Comparison of ENCODE assay signal across 24 mouse cellular contexts in genomic region chr2:121440834-121441605, GRCm38 (mm10). TPM values are rescaled to one million over a fixed set of nuclear protein-coding genes. Genes with fewer than 3 reads are reported as not detected.
DNase-seq lines count a peak whose midpoint lies in the region; ATAC-seq and TF ChIP-seq lines count a peak whose summit lies in the region.
"Had no signal": no experiment of that assay in that cellular context is flagged by ENCODE, and none has a peak within 500 bp of the region (broad histone marks: within the 10 kb centered on the region; RNA-seq: fewer than 3 reads in every experiment).

No protein-coding gene starts in this region.

- H3K4me3 ChIP-seq in heart, embryonic 15.5 days, result no peak overlapping the region
- H3K4me3 ChIP-seq in heart, embryonic 11.5 days (ENCODE audit: low read depth, low read length), result no peak overlapping the region
- no peak overlapping the region for H3K4me3 ChIP-seq in liver, adult 2 months (ENCODE audit: insufficient read depth, low read depth, low read length)
- peak overlapping the region; percentile 67; the same call in 1 of the 2 replicates for H3K4me3 ChIP-seq in embryonic facial prominence, embryonic 10.5 days
- no peak overlapping the region for H3K4me3 ChIP-seq in limb, embryonic 13.5 days
- H3K4me3 ChIP-seq in hindbrain, postnatal 0 days (ENCODE audit: low read length), result no peak overlapping the region

- 50% methylated on average over 5 of the region's 5 CpGs for WGBS in heart, embryonic 15.5 days
- WGBS in heart, embryonic 11.5 days (ENCODE audit: insufficient replicate concordance), result 45% methylated on average over 5 of the region's 5 CpGs
- 46% methylated on average over 5 of the region's 5 CpGs for WGBS in liver, adult 2 months
- WGBS in embryonic facial prominence, embryonic 10.5 days, result 58% methylated on average over 5 of the region's 5 CpGs
- WGBS in limb, embryonic 13.5 days, result 58% methylated on average over 5 of the region's 5 CpGs
- 66% methylated on average over 5 of the region's 5 CpGs for WGBS in hindbrain, postnatal 0 days

- 0 out of 2 replicates have a peak, but pooled peaks cover 4% of the 10 kb centered on the region for H3K27me3 ChIP-seq in heart, embryonic 15.5 days
- H3K27me3 ChIP-seq in heart, embryonic 11.5 days (ENCODE audit: control insufficient read depth, insufficient read depth, low read length), result no peaks in the 10 kb centered on the region
- H3K27me3 ChIP-seq in liver, adult 2 months (ENCODE audit: control insufficient read depth, insufficient read depth, low read length), result no peaks in the 10 kb centered on the region
- peaks cover 24% of the 10 kb centered on the region for H3K27me3 ChIP-seq in embryonic facial prominence, embryonic 10.5 days (replicated peaks; ENCODE audit: low read depth, poor library complexity, severe bottlenecking)
- H3K27me3 ChIP-seq in limb, embryonic 13.5 days, result peaks cover 14% of the 10 kb centered on the region; the same call in 1 of the 2 replicates
- no peaks in the 10 kb centered on the region for H3K27me3 ChIP-seq in hindbrain, postnatal 0 days (ENCODE audit: insufficient read depth, low read length)
- H3K27me3 ChIP-seq: Patski had no signal

- no peak for TF ChIP-seq POLR2A in liver, adult 2 months (IDR thresholded peaks at IDR 0.05; ENCODE audit: extremely low read depth, insufficient read depth, low read length)

- DNase-seq in liver, adult 2 months (ENCODE audit: extremely low read depth, low read depth, low spot score), result peak; percentile 71
- DNase-seq in liver, result no peak
- DNase-seq in embryonic facial prominence, embryonic 10.5 days (ENCODE audit: low spot score), result no peak
- no peak for DNase-seq in hindbrain, postnatal 0 days (ENCODE audit: low spot score)
- DNase-seq: cerebellum, adult 11-12 months; cerebellum, adult 9-10 months; cerebellum, postnatal 36 days; gastrocnemius, postnatal 36 days; heart, adult 18-20 months; heart, postnatal 10 days had no signal

- peaks cover 33% of the 10 kb centered on the region for H3K36me3 ChIP-seq in heart, embryonic 15.5 days
- H3K36me3 ChIP-seq in heart, embryonic 11.5 days (ENCODE audit: control insufficient read depth, insufficient read depth, low read length), result peaks cover 17% of the 10 kb centered on the region
- H3K36me3 ChIP-seq in liver, adult 2 months (ENCODE audit: control insufficient read depth, insufficient read depth, low read length), result peaks cover 27% of the 10 kb centered on the region
- peaks cover 41% of the 10 kb centered on the region for H3K36me3 ChIP-seq in embryonic facial prominence, embryonic 10.5 days (replicated peaks)
- peaks cover 37% of the 10 kb centered on the region for H3K36me3 ChIP-seq in limb, embryonic 13.5 days
- H3K36me3 ChIP-seq in hindbrain, postnatal 0 days (ENCODE audit: insufficient read depth, low read length), result peaks cover 15% of the 10 kb centered on the region

- peaks cover 16% of the 10 kb centered on the region for H3K4me1 ChIP-seq in heart, embryonic 15.5 days (replicated peaks)
- H3K4me1 ChIP-seq in heart, embryonic 11.5 days (ENCODE audit: control insufficient read depth, insufficient read depth, low read length), result peaks cover 8% of the 10 kb centered on the region
- H3K4me1 ChIP-seq in liver, adult 2 months (ENCODE audit: control insufficient read depth, insufficient read depth, low read length), result peaks cover 12% of the 10 kb centered on the region; the same call in 1 of the 2 replicates
- H3K4me1 ChIP-seq in embryonic facial prominence, embryonic 10.5 days, result peaks cover 19% of the 10 kb centered on the region
- peaks cover 19% of the 10 kb centered on the region for H3K4me1 ChIP-seq in limb, embryonic 13.5 days
- peaks cover 12% of the 10 kb centered on the region for H3K4me1 ChIP-seq in hindbrain, postnatal 0 days (ENCODE audit: insufficient read depth, low read length)

- no peaks in the 10 kb centered on the region for H3K79me2 ChIP-seq in liver, adult 2 months (ENCODE audit: control insufficient read depth, insufficient read depth, low read length)

- ATAC-seq in heart, embryonic 15.5 days (replicated peaks; ENCODE audit: insufficient number of reproducible peaks, insufficient read depth, low FRiP score, low read depth), result no peak
- no peak for ATAC-seq in heart, embryonic 11.5 days (replicated peaks; ENCODE audit: insufficient number of reproducible peaks, low FRiP score, low TSS enrichment)
- no peak for ATAC-seq in limb, embryonic 13.5 days (ENCODE audit: low FRiP score, low read depth)
- ATAC-seq in hindbrain, postnatal 0 days, result no peak
- ATAC-seq: activated CD4-positive, CD25-positive, alpha-beta regulatory T cell, adult 4 months; forebrain, embryonic 14.5 days; Patski had no signal

- H3K27ac ChIP-seq in heart, embryonic 15.5 days, result no peak overlapping the region
- H3K27ac ChIP-seq in heart, embryonic 11.5 days (ENCODE audit: low read depth, low read length), result no peak overlapping the region
- no peak overlapping the region for H3K27ac ChIP-seq in liver, adult 2 months (replicated peaks; ENCODE audit: insufficient read depth, low read depth, low read length)
- H3K27ac ChIP-seq in embryonic facial prominence, embryonic 10.5 days (replicated peaks), result no peak overlapping the region
- no peak overlapping the region for H3K27ac ChIP-seq in limb, embryonic 13.5 days
- H3K27ac ChIP-seq in hindbrain, postnatal 0 days, result no peak overlapping the region
- H3K27ac ChIP-seq: embryonic facial prominence, embryonic 15.5 days; forebrain, embryonic 10.5 days; heart, embryonic 13.5 days; hindbrain, embryonic 13.5 days had no signal

- H3K4me2 ChIP-seq in heart, embryonic 15.5 days, result 0 out of 2 replicates have a peak overlapping the region, but pooled peaks have one; percentile 87
- H3K4me2 ChIP-seq in heart, embryonic 11.5 days, result no peak overlapping the region
- peak overlapping the region; percentile 92; the same call in 1 of the 2 replicates for H3K4me2 ChIP-seq in limb, embryonic 13.5 days (replicated peaks)
- H3K4me2 ChIP-seq in hindbrain, postnatal 0 days (ENCODE audit: low read depth, low read length), result no peak overlapping the region

- no peak overlapping the region for H3K9ac ChIP-seq in heart, embryonic 15.5 days
- H3K9ac ChIP-seq in heart, embryonic 11.5 days (ENCODE audit: low read depth, low read length), result no peak overlapping the region
- H3K9ac ChIP-seq in liver, adult 2 months (ENCODE audit: low read depth, low read length), result no peak overlapping the region
- H3K9ac ChIP-seq in limb, embryonic 13.5 days, result no peak overlapping the region; the same call in 1 of the 2 replicates
- H3K9ac ChIP-seq in hindbrain, postnatal 0 days (replicated peaks; ENCODE audit: low read length), result no peak overlapping the region
- H3K9ac ChIP-seq: embryonic facial prominence, embryonic 15.5 days had no signal

- no peak for TF ChIP-seq CTCF in liver, adult 2 months (IDR thresholded peaks at IDR 0.05; ENCODE audit: low read depth, low read length)
- TF ChIP-seq CTCF in hindbrain, postnatal 0 days (IDR thresholded peaks at IDR 0.05; ENCODE audit: low read depth), result no peak

- H3K9me3 ChIP-seq in heart, embryonic 15.5 days (replicated peaks), result no peaks in the 10 kb centered on the region
- no peaks in the 10 kb centered on the region for H3K9me3 ChIP-seq in heart, embryonic 11.5 days (replicated peaks; ENCODE audit: control insufficient read depth, low read length)
- H3K9me3 ChIP-seq in embryonic facial prominence, embryonic 10.5 days, result no peaks in the 10 kb centered on the region
- H3K9me3 ChIP-seq in limb, embryonic 13.5 days, result no peaks in the 10 kb centered on the region
- no peaks in the 10 kb centered on the region for H3K9me3 ChIP-seq in hindbrain, postnatal 0 days (ENCODE audit: low read length)
- H3K9me3 ChIP-seq: embryonic facial prominence, embryonic 15.5 days; forebrain, embryonic 10.5 days; heart, embryonic 13.5 days; hindbrain, embryonic 13.5 days had no signal

RNA-seq across cellular contexts. Expression of gene Ell3, which starts 3.1 kb away (rescaled TPM):
- polyA plus RNA-seq in heart, embryonic 15.5 days (2015; fragmentation: Nextera tagmentation; extraction: Ambion mirVana), result 1.00 and 1.6 TPM in 2 replicates
- 1.6 and 2.4 TPM in 2 replicates for polyA plus RNA-seq in heart, embryonic 11.5 days (2014; fragmentation: Nextera tagmentation; extraction: Ambion mirVana)
- total RNA-seq in liver, adult 2 months (2014; rRNA removed), result 3.2 and 6.0 TPM in 2 replicates
- polyA plus RNA-seq in liver, adult 2 months (2012; rRNA removed), result 1.9 and 2.2 TPM in 2 replicates
- polyA plus RNA-seq in embryonic facial prominence, embryonic 10.5 days (2016; fragmentation: Nextera tagmentation; extraction: Ambion mirVana), result 8.0 and 12.0 TPM in 2 replicates
- polyA plus RNA-seq in limb, embryonic 13.5 days (2015; fragmentation: Nextera tagmentation; extraction: Ambion mirVana), result 9.8 TPM in 2 replicates
- 0.58 TPM in 1 of 2 replicates, not detected in the other for total RNA-seq in hindbrain, postnatal 0 days (2014; rRNA removed)
- polyA plus RNA-seq in hindbrain, postnatal 0 days (2015; fragmentation: Nextera tagmentation; extraction: Ambion mirVana), result 1.4 and 1.7 TPM in 2 replicates
- total RNA-seq: gastrocnemius, adult 8-10 months; gastrocnemius, postnatal 36 days; hematopoietic stem cell, adult 5-6 weeks had no signal
- polyA plus RNA-seq: erythroblast, embryonic 14.5 days had no signal

RNA-seq across cellular contexts. Expression of gene Serf2, which starts 8.0 kb away (rescaled TPM):
- polyA plus RNA-seq in heart, embryonic 15.5 days (2015; fragmentation: Nextera tagmentation; extraction: Ambion mirVana), result 466 and 549 TPM in 2 replicates
- polyA plus RNA-seq in heart, embryonic 11.5 days (2014; fragmentation: Nextera tagmentation; extraction: Ambion mirVana), result 603 and 608 TPM in 2 replicates
- 56.6 and 81.7 TPM in 2 replicates for total RNA-seq in liver, adult 2 months (2014; rRNA removed)
- 200 and 211 TPM in 2 replicates for polyA plus RNA-seq in liver, adult 2 months (2012; rRNA removed)
- polyA plus RNA-seq in embryonic facial prominence, embryonic 10.5 days (2016; fragmentation: Nextera tagmentation; extraction: Ambion mirVana), result 482 and 494 TPM in 2 replicates
- 513 and 546 TPM in 2 replicates for polyA plus RNA-seq in limb, embryonic 13.5 days (2015; fragmentation: Nextera tagmentation; extraction: Ambion mirVana)
- 420 and 667 TPM in 2 replicates for total RNA-seq in hindbrain, postnatal 0 days (2014; rRNA removed)
- polyA plus RNA-seq in hindbrain, postnatal 0 days (2015; fragmentation: Nextera tagmentation; extraction: Ambion mirVana), result 306 and 336 TPM in 2 replicates

RNA-seq across cellular contexts. Expression of gene Hypk, which starts 12.1 kb away (rescaled TPM):
- 85.3 and 101 TPM in 2 replicates for polyA plus RNA-seq in heart, embryonic 15.5 days (2015; fragmentation: Nextera tagmentation; extraction: Ambion mirVana)
- polyA plus RNA-seq in heart, embryonic 11.5 days (2014; fragmentation: Nextera tagmentation; extraction: Ambion mirVana), result 118 and 124 TPM in 2 replicates
- total RNA-seq in liver, adult 2 months (2014; rRNA removed), result 21.1 and 27.4 TPM in 2 replicates
- polyA plus RNA-seq in liver, adult 2 months (2012; rRNA removed), result 3.5 and 4.8 TPM in 2 replicates
- 143 and 146 TPM in 2 replicates for polyA plus RNA-seq in embryonic facial prominence, embryonic 10.5 days (2016; fragmentation: Nextera tagmentation; extraction: Ambion mirVana)
- polyA plus RNA-seq in limb, embryonic 13.5 days (2015; fragmentation: Nextera tagmentation; extraction: Ambion mirVana), result 132 and 133 TPM in 2 replicates
- 5.4 and 12.5 TPM in 2 replicates for total RNA-seq in hindbrain, postnatal 0 days (2014; rRNA removed)
- 110 and 119 TPM in 2 replicates for polyA plus RNA-seq in hindbrain, postnatal 0 days (2015; fragmentation: Nextera tagmentation; extraction: Ambion mirVana)

RNA-seq across cellular contexts. Expression of gene Serinc4, which starts 15.6 kb away (rescaled TPM):
- polyA plus RNA-seq in heart, embryonic 15.5 days (2015; fragmentation: Nextera tagmentation; extraction: Ambion mirVana), result 0.13 and 0.19 TPM in 2 replicates
- polyA plus RNA-seq in heart, embryonic 11.5 days (2014; fragmentation: Nextera tagmentation; extraction: Ambion mirVana), result 0.07 TPM in 1 of 2 replicates, not detected in the other
- total RNA-seq in liver, adult 2 months (2014; rRNA removed), result not detected in 2 replicates
- polyA plus RNA-seq in liver, adult 2 months (2012; rRNA removed), result 0.11 TPM in 2 replicates
- polyA plus RNA-seq in embryonic facial prominence, embryonic 10.5 days (2016; fragmentation: Nextera tagmentation; extraction: Ambion mirVana), result 0.30 and 0.57 TPM in 2 replicates
- 0.23 and 0.28 TPM in 2 replicates for polyA plus RNA-seq in limb, embryonic 13.5 days (2015; fragmentation: Nextera tagmentation; extraction: Ambion mirVana)
- total RNA-seq in hindbrain, postnatal 0 days (2014; rRNA removed), result 1.3 and 1.5 TPM in 2 replicates
- 0.57 and 1.1 TPM in 2 replicates for polyA plus RNA-seq in hindbrain, postnatal 0 days (2015; fragmentation: Nextera tagmentation; extraction: Ambion mirVana)
- total RNA-seq: adrenal gland, postnatal 14 days; gastrocnemius, adult 8-10 months; gastrocnemius, postnatal 36 days; heart, adult 18-20 months; heart, postnatal 10 days had no signal
- polyA plus RNA-seq: activated CD4-positive, CD25-positive, alpha-beta regulatory T cell, adult 4 months; erythroblast, embryonic 14.5 days had no signal

RNA-seq across cellular contexts. Expression of gene Catsper2, which starts 27.4 kb away (rescaled TPM):
- polyA plus RNA-seq in heart, embryonic 15.5 days (2015; fragmentation: Nextera tagmentation; extraction: Ambion mirVana), result 2.0 and 2.5 TPM in 2 replicates
- 2.7 and 3.4 TPM in 2 replicates for polyA plus RNA-seq in heart, embryonic 11.5 days (2014; fragmentation: Nextera tagmentation; extraction: Ambion mirVana)
- total RNA-seq in liver, adult 2 months (2014; rRNA removed), result 1.3 and 2.9 TPM in 2 replicates
- polyA plus RNA-seq in liver, adult 2 months (2012; rRNA removed), result 1.3 and 2.5 TPM in 2 replicates
- 3.3 and 3.7 TPM in 2 replicates for polyA plus RNA-seq in embryonic facial prominence, embryonic 10.5 days (2016; fragmentation: Nextera tagmentation; extraction: Ambion mirVana)
- 3.0 TPM in 2 replicates for polyA plus RNA-seq in limb, embryonic 13.5 days (2015; fragmentation: Nextera tagmentation; extraction: Ambion mirVana)
- 2.1 and 3.3 TPM in 2 replicates for total RNA-seq in hindbrain, postnatal 0 days (2014; rRNA removed)
- polyA plus RNA-seq in hindbrain, postnatal 0 days (2015; fragmentation: Nextera tagmentation; extraction: Ambion mirVana), result 4.3 and 4.9 TPM in 2 replicates
- polyA plus RNA-seq: erythroblast, embryonic 14.5 days had no signal

Comparison
In these comparisons a context has a peak if more than half of its experiments do, and no peak if none do; other contexts are left out.
1. H3K4me2 ChIP-seq: peak in heart, embryonic 15.5 days (single experiment) and limb, embryonic 13.5 days (single experiment); none in heart, embryonic 11.5 days (single experiment) and hindbrain, postnatal 0 days (single experiment).
2. RNA of gene Hypk, which starts 12.1 kb away (polyA plus RNA-seq): 143 to 146 TPM in embryonic facial prominence, embryonic 10.5 days, 132 to 133 TPM in limb, embryonic 13.5 days, 118 to 124 TPM in heart, embryonic 11.5 days, 110 to 119 TPM in hindbrain, postnatal 0 days and 85.3 to 101 TPM in heart, embryonic 15.5 days; 3.5 to 4.8 TPM in liver, adult 2 months; every median in the first group is over 10 times any median in the second.